Mouse (Mus musculus) limb, embryonic 14.5 days (tissue): ENCODE measurements around the gene Rgsl1. TPM values are rescaled to one million over a fixed set of nuclear protein-coding genes. Genes with fewer than 3 reads are reported as not detected.
"Not testable (repeated sequence)": the region's sequence is repeated elsewhere in the genome, so short reads cannot be mapped to it uniquely, and the experiment has no call there.

Experiments used
- ATAC-seq: fragments of 200-750 bp; cut with Nextera tagmentation; 2 replicates; pipeline ENCODE4 v1.8.0; 2017; ENCODE audit warnings: low read depth, moderate number of reproducible peaks, moderate TSS enrichment; ENCODE audit not compliant: low FRiP score
- DNase-seq: peaks from one replicate; pipeline ENCODE4 v3.0.0-alpha.2; 2015; ENCODE audit warnings: low spot score
- H3K27ac ChIP-seq: fragments of 300-500 bp; sonication (generic); replicated peaks from 2 replicates; pipeline ENCODE4 v1.5.1; 2014; ENCODE audit warnings: low read depth, mild to moderate bottlenecking, low read length, moderate library complexity, mixed read lengths
- H3K27me3 ChIP-seq: fragments of 300-500 bp; sonication (generic); 2 replicates; pipeline ENCODE4 v1.6.1; 2014; ENCODE audit warnings: low read length, mixed read lengths; ENCODE audit not compliant: control insufficient read depth, insufficient read depth
- H3K36me3 ChIP-seq: fragments of 300-500 bp; sonication (generic); 2 replicates; pipeline ENCODE4 v1.6.1; 2014; ENCODE audit warnings: mild to moderate bottlenecking, low read length, moderate library complexity, mixed read lengths; ENCODE audit not compliant: control insufficient read depth, insufficient read depth
- H3K4me1 ChIP-seq: fragments of 300-500 bp; sonication (generic); 2 replicates; pipeline ENCODE4 v1.6.1; 2014; ENCODE audit warnings: antibody characterized with exemption, low read length, mixed read lengths; ENCODE audit not compliant: control insufficient read depth, insufficient read depth
- H3K4me2 ChIP-seq: fragments of 300-500 bp; sonication (generic); replicated peaks from 2 replicates; pipeline ENCODE4 v1.6.1; 2014; ENCODE audit warnings: low read depth, mild to moderate bottlenecking, low read length, moderate library complexity; ENCODE audit not compliant: severe bottlenecking
- H3K4me3 ChIP-seq: fragments of 300-500 bp; sonication (generic); replicated peaks from 2 replicates; pipeline ENCODE4 v1.5.1; 2014; ENCODE audit warnings: low read length
- H3K9ac ChIP-seq: fragments of 300-500 bp; sonication (generic); 2 replicates; pipeline ENCODE4 v1.6.1; 2014; ENCODE audit warnings: mild to moderate bottlenecking, low read depth, low read length, moderate library complexity; ENCODE audit not compliant: severe bottlenecking
- H3K9me3 ChIP-seq: fragments of 300-500 bp; sonication (generic); 2 replicates; pipeline ENCODE4 v1.6.1; 2016; ENCODE audit warnings: low read length; ENCODE audit not compliant: control insufficient read depth
- POLR2A ChIP-seq: fragments of 200-500 bp; IDR thresholded peaks from 2 replicates; pipeline ENCODE4 v1.8.0; 2012; ENCODE audit warnings: inconsistent platforms, mild to moderate bottlenecking, moderate library complexity, borderline replicate concordance; ENCODE audit not compliant: insufficient read depth, insufficient read length; ENCODE audit errors: extremely low read depth
- WGBS: fragments of 180-500 bp; shearing (Covaris S2); extraction: QIAGEN DNeasy Blood & Tissue Kit; methylation state at CpG from one replicate; pipeline ENCODE4 v1.1.7; 2014; 5-methylcytosine and 5-hydroxymethylcytosine counted together
- polyA plus RNA-seq, 2 experiments: library from polyadenylated mRNA; depleted of rRNA in 1 of 2; stranded (reverse) in 1 of 2; unstranded in 1 of 2; fragments of >200 nt; fragmentation: Nextera tagmentation in 1 of 2; extraction: Ambion mirVana in 1 of 2; gene quantifications; 2 replicates each; pipeline versions ENCODE4 v1.2.1 to v1.2.3; 2012 to 2014

Gene Rgsl1
- polyA plus RNA-seq, 2 experiments = 0.15 TPM; not detected in 1

DNA sequence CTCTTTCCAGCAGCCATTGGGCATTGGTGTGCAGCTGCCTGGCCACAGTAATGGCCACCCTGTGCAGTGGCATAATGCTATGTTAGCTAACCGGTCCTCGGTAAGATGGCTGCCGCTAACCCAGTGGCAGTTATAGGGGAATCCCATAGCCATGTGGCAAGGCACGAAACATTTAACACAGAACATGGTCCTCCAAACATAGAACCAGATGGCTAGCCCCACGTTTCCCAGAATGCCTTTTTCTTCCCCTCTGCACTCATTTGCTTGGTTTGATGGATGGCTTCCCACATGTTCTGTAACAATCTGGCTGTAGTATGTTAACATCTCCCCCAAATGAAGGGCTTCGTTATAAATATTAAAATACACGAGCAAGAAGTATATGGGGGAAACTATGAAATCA is 67.7 kb downstream of the Rgsl1 start:
- Histone ChIP-seq H3K36me3 (no peaks in the 10 kb centered on the region), H3K27ac (no peak overlapping the region), H3K27me3 (no peaks in the 10 kb centered on the region), H3K9ac (no peak overlapping the region), H3K4me3 (no peak overlapping the region), H3K4me1 (no peaks in the 10 kb centered on the region), H3K9me3 (no peaks in the 10 kb centered on the region), H3K4me2 (no peak overlapping the region)
- DNase-seq (no peak), ATAC-seq (no peak)
- no peak for TF ChIP-seq POLR2A
- 79% methylated on average over 7 of the region's 7 CpGs for WGBS

DNA sequence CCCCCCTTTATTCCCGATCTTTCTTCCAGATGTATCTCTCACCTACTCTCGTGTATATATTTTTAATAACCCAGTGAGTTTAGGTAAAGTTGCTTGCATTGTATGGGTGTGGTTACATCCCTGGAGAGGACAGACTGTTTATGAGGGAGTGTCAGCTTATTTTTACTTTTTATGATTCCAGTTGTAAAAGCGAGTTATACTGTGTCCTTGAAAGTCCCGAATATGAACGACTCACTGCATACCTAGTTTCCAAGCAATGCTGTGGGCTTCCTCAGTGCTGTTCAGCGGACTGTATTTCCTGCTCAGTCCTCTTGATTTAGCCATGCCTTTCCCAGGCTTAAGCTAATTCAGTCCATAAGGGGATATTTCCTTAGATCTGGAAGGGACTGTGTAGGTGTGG is 68.8 kb downstream of the Rgsl1 start:
- Histone ChIP-seq H3K4me3 (no peak overlapping the region), H3K9ac (no peak overlapping the region), H3K4me1 (no peaks in the 10 kb centered on the region), H3K4me2 (no peak overlapping the region), H3K9me3 (no peaks in the 10 kb centered on the region), H3K36me3 (no peaks in the 10 kb centered on the region), H3K27me3 (no peaks in the 10 kb centered on the region), H3K27ac (no peak overlapping the region)
- DNase-seq = no peak
- WGBS = 58% methylated on average over 6 of the region's 6 CpGs
- ATAC-seq = no peak
- no peak for TF ChIP-seq POLR2A

DNA sequence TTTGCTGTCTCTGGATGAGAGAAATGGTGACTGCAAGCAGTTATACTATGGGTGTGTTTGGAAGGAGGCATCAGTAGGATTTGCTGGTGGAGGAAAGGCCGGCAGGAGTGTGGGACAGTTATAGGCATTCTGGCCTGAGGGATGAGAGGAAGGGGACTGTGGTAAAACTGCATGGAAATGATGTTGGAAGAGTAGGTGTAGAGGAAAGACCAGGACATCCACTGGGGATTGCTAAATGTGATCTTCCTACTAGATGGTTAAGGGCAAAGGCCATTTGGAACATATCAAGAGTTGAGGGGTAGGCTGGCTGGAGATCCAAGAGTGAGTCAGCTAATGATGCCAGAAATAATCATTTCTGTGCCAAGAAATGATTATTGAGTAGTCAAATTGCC is 73.2 kb downstream of the Rgsl1 start:
- H3K27ac ChIP-seq = no peak overlapping the region
- 80% methylated on average over 1 of the region's 1 CpGs for WGBS
- H3K4me1 ChIP-seq = no peaks in the 10 kb centered on the region
- no peaks in the 10 kb centered on the region for H3K9me3 ChIP-seq
- H3K4me3 ChIP-seq = no peak overlapping the region
- no peak overlapping the region for H3K9ac ChIP-seq
- DNase-seq = no peak
- no peak for ATAC-seq
- H3K36me3 ChIP-seq = no peaks in the 10 kb centered on the region
- H3K4me2 ChIP-seq = no peak overlapping the region
- H3K27me3 ChIP-seq = no peaks in the 10 kb centered on the region
- no peak for TF ChIP-seq POLR2A

DNA sequence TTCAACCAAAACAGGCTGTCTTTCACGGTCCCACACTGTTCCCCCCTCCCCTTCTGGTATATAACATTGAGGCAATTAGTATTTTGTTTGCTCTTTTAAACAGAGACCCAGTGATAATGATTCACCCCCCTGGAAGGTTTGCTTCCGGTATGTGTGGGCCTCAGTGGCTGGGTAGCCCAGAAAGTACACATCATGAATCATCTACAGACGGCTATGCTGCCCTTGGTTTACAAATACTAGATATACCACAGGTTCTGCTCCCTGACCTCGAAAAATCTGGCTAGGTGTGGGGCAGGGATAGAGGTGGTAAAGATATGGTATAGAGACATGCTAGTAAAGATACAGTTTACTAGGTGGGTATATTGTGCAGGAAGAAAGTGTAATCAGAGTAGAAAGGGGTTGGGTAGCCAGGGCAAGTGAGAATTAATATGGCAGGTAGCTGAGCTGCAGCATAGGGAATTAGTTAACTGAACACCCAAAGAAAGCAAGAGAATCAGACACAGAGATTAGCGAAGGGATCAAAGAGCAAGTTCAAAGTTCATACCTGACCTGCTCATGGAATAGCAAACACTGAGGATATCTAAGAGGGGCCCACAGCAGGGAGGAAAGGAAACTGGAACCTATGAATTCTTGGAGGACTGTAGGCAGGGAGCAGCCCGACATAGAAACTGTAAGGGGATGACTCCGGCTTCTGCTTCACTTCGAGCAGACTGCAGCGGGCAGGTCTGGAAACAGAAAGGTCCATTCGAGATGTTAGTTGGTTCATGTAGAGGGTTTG is 73.8 kb downstream of the Rgsl1 start:
- no peak for TF ChIP-seq POLR2A
- Histone ChIP-seq H3K9ac (no peak overlapping the region), H3K4me1 (no peaks in the 10 kb centered on the region), H3K27ac (no peak overlapping the region), H3K27me3 (no peaks in the 10 kb centered on the region), H3K9me3 (no peaks in the 10 kb centered on the region), H3K4me3 (no peak overlapping the region), H3K36me3 (no peaks in the 10 kb centered on the region), H3K4me2 (no peak overlapping the region)
- ATAC-seq (no peak), DNase-seq (no peak)
- WGBS = 80% methylated on average over 10 of the region's 10 CpGs

DNA sequence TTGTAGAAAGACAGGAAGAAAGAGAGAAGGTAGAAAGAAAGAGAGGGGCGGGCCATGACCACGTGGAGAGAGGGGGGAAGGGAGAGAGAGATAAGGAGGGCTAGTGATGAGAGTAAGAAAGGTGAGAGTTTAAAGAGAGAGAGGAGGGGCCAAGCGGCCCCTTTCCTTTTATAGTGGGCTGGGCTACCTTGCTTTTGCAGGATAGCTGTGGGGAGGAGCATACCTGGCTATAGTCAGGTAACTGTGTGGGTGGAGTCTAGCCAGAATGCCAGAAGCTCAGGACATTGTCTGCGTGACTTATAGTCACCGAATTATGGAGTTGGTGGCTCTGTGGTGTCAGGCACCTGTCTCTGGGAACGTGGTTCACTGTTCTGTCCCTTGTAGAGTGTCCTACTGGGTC is 74.4 kb downstream of the Rgsl1 start:
- not testable (repeated sequence) for H3K4me2 ChIP-seq, H3K9me3 ChIP-seq, H3K9ac ChIP-seq, H3K4me1 ChIP-seq, H3K27me3 ChIP-seq, H3K36me3 ChIP-seq, H3K4me3 ChIP-seq, ATAC-seq, DNase-seq, H3K27ac ChIP-seq
- 63% methylated on average over 6 of the region's 6 CpGs for WGBS
